Mouse (Mus musculus): ENCODE data around the gene Hyal1. TPM values are rescaled to one million over a fixed set of nuclear protein-coding genes. Genes with fewer than 3 reads are reported as not detected.

The Hyal1 gene
- polyA plus RNA-seq, 1 experiment = 5.6 TPM

DNA sequence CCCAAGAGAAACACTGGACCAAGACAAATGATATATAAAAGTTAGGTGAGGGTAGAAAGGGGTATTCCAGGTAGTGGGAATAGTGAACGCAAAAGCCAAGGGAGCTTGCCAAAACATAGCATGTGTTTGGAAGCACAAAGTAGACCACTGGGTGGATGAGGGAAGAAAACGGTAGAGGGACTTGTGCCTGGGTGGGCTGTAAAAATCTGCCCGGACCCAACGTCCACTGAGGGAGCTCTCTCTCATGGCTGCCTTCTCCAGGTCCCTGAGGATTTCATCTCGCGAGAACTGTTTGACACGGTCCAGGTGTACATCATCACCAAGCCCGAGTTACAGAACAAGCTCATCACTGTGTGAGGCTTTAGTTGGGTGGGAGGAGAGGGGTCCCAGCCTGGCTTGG lies 34.0 kb upstream of the Hyal1 start:
- no peak for TF ChIP-seq CTCF (IDR thresholded peaks at IDR 0.05; ENCODE audit: borderline replicate concordance, extremely low read depth, insufficient read depth, insufficient read length)
- no peak for TF ChIP-seq POLR2A (IDR thresholded peaks at IDR 0.05; ENCODE audit: borderline replicate concordance, extremely low read depth, insufficient read depth, insufficient read length, poor library complexity, severe bottlenecking)
- DNase-seq (ENCODE audit: low read depth) = no peak

DNA sequence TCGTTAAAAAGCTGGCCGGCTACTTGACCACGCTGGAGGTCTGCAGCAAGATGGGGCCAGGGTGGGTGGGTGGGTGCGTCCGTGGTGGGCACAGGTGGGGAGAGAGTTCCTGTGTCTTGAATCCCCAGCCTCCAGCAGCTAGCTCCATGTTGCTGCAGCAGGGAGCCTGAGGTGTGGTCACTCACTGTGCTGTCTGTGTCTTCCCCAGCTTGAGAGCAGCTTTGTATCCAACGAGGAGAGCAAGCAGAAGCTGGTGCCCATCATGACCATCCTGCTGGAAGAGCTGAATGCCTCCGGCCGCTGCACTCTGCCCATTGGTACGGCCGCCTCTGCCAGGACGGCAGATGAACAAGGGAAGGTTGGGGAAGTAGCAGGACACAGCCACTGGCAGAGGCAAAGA lies 33.4 kb upstream of the Hyal1 start:
- TF ChIP-seq POLR2A (IDR thresholded peaks at IDR 0.05; ENCODE audit: borderline replicate concordance, extremely low read depth, insufficient read depth, insufficient read length, poor library complexity, severe bottlenecking) = no peak
- TF ChIP-seq CTCF (IDR thresholded peaks at IDR 0.05; ENCODE audit: borderline replicate concordance, extremely low read depth, insufficient read depth, insufficient read length) = no peak
- no peak for DNase-seq (ENCODE audit: low read depth)

GRCm38 (mm10) chr9:107544196-107544700 lies 32.5 kb upstream of the Hyal1 start:
- no peak for TF ChIP-seq POLR2A (IDR thresholded peaks at IDR 0.05; ENCODE audit: borderline replicate concordance, extremely low read depth, insufficient read depth, insufficient read length, poor library complexity, severe bottlenecking)
- no peak for TF ChIP-seq CTCF (IDR thresholded peaks at IDR 0.05; ENCODE audit: borderline replicate concordance, extremely low read depth, insufficient read depth, insufficient read length)
- DNase-seq (ENCODE audit: low read depth) = no peak

DNA sequence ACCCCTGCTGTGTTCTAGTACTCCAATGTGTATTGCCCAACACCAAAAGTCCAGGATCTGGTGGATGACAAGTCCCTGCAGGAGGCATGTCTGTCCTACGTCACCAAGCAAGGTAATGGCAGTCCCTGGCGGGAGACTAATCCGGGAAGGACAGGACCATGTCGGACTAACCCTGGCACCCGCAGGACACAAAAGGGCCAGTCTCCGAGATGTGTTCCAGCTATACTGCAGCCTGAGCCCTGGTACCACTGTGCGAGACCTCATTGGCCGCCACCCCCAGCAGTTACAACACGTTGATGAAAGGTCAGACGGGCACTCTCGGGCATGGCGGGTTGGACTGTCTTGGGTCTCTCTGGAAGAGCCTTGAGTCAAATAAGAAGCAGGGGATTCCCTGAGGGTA lies 32.0 kb upstream of the Hyal1 start:
- TF ChIP-seq CTCF (IDR thresholded peaks at IDR 0.05; ENCODE audit: borderline replicate concordance, extremely low read depth, insufficient read depth, insufficient read length) (no peak), POLR2A (IDR thresholded peaks at IDR 0.05; ENCODE audit: borderline replicate concordance, extremely low read depth, insufficient read depth, insufficient read length, poor library complexity, severe bottlenecking) (no peak)
- no peak for DNase-seq (ENCODE audit: low read depth)

DNA sequence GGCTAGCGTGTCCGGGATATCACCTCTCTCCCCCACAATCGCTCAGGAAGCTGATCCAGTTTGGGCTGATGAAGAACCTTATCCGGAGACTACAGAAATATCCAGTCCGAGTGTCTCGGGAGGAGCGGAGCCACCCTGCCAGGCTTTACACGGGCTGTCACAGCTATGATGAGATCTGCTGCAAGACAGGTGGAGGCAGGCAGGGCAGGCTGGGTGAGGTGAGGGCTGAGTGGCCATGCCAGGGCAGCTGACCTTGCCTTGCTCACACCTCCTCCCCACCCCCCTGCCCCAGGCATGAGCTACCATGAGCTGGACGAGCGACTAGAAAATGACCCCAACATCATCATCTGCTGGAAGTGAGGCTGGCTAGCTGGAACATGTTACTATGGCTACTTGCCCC lies 31.5 kb upstream of the Hyal1 start:
- no peak for TF ChIP-seq POLR2A (IDR thresholded peaks at IDR 0.05; ENCODE audit: borderline replicate concordance, extremely low read depth, insufficient read depth, insufficient read length, poor library complexity, severe bottlenecking)
- no peak for TF ChIP-seq CTCF (IDR thresholded peaks at IDR 0.05; ENCODE audit: borderline replicate concordance, extremely low read depth, insufficient read depth, insufficient read length)
- DNase-seq (ENCODE audit: low read depth) = no peak

DNA sequence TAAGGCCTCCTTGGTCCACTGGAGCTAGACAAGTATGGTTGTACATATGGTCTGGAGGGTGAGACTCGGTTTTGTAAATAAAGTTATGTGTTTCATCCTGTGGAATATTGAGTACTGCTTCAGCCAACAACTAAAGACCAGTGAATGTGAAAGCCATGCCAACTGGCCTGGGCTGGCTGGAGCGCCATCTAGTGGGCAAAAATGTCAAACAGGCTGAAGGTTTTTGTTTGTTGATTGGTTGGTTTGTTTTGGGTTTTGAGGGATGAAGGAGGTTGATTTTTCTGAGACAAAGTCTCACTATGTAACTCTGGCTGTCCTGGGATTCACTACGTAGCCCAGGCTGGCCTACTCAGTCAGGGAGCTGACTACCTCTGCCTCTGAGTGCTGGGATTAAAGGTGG lies 31.1 kb upstream of the Hyal1 start:
- TF ChIP-seq POLR2A (IDR thresholded peaks at IDR 0.05; ENCODE audit: borderline replicate concordance, extremely low read depth, insufficient read depth, insufficient read length, poor library complexity, severe bottlenecking) (no peak), CTCF (IDR thresholded peaks at IDR 0.05; ENCODE audit: borderline replicate concordance, extremely low read depth, insufficient read depth, insufficient read length) (peak; percentile 94)
- peak; percentile 81 for DNase-seq (ENCODE audit: low read depth)

GRCm38 (mm10) chr9:107547026-107547425 lies 29.7 kb upstream of the Hyal1 start, which contains the start of gene Zmynd10:
Gene Zmynd10, plus strand, starts transcription at chr9:107547298.
- DNase-seq (ENCODE audit: low read depth) = peak; percentile 96
- no peak for TF ChIP-seq CTCF (IDR thresholded peaks at IDR 0.05; ENCODE audit: borderline replicate concordance, extremely low read depth, insufficient read depth, insufficient read length)

GRCm38 (mm10) chr9:107547957-107548356 lies 28.8 kb upstream of the Hyal1 start:
- TF ChIP-seq POLR2A (IDR thresholded peaks at IDR 0.05; ENCODE audit: borderline replicate concordance, extremely low read depth, insufficient read depth, insufficient read length, poor library complexity, severe bottlenecking) = no peak
- TF ChIP-seq CTCF (IDR thresholded peaks at IDR 0.05; ENCODE audit: borderline replicate concordance, extremely low read depth, insufficient read depth, insufficient read length) = no peak
- DNase-seq (ENCODE audit: low read depth) = no peak

- TF ChIP-seq POLR2A (IDR thresholded peaks at IDR 0.05; ENCODE audit: borderline replicate concordance, extremely low read depth, insufficient read depth, insufficient read length, poor library complexity, severe bottlenecking) (no peak), CTCF (IDR thresholded peaks at IDR 0.05; ENCODE audit: borderline replicate concordance, extremely low read depth, insufficient read depth, insufficient read length) (no peak)
- no peak for DNase-seq (ENCODE audit: low read depth)
These were observed 27.9 kb upstream of the Hyal1 start for GRCm38 (mm10) chr9:107548820-107549219.

GRCm38 (mm10) chr9:107549297-107550074 lies 27.2 kb upstream of the Hyal1 start:
- TF ChIP-seq POLR2A (IDR thresholded peaks at IDR 0.05; ENCODE audit: borderline replicate concordance, extremely low read depth, insufficient read depth, insufficient read length, poor library complexity, severe bottlenecking) = no peak
- TF ChIP-seq CTCF (IDR thresholded peaks at IDR 0.05; ENCODE audit: borderline replicate concordance, extremely low read depth, insufficient read depth, insufficient read length) = no peak
- DNase-seq (ENCODE audit: low read depth) = no peak

DNA sequence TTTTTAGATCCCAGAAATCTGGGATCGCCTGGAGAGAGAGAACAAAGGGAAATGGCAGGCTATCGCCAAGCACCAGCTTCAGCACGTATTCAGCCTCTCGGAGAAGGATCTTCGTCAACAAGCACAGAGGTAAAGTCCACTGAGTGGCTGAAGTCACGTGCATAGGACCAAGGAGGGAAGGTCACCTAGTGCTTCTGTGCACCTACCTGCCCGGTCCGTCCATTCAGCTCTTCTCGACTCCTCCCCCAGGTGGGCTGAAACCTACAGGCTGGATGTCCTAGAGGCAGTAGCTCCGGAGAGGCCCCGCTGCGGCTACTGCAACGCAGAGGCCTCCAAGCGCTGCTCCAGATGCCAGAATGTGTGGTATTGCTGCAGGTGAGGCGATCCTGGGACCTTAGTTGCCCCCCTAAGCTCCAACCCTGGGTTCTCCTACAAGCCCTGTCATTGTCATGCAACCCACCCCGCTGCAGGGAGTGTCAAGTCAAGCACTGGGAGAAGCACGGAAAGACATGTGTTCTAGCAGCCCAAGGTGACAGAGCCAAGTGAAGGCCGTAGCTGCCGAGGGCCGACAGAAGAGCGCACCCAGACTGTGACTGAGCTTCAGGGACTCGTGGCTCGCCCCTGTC lies 26.1 kb upstream of the Hyal1 start:
- TF ChIP-seq CTCF (IDR thresholded peaks at IDR 0.05; ENCODE audit: borderline replicate concordance, extremely low read depth, insufficient read depth, insufficient read length) (no peak), POLR2A (IDR thresholded peaks at IDR 0.05; ENCODE audit: borderline replicate concordance, extremely low read depth, insufficient read depth, insufficient read length, poor library complexity, severe bottlenecking) (no peak)
- DNase-seq (ENCODE audit: low read depth) = no peak
